Mouse (Mus musculus): ENCODE measurements around the gene Ncoa6. TPM values are rescaled to one million over a fixed set of nuclear protein-coding genes. Genes with fewer than 3 reads are reported as not detected.

The Ncoa6 gene
- polyA plus RNA-seq, 1 experiment: 44.1 TPM

- no peak for TF ChIP-seq POLR2A (IDR thresholded peaks at IDR 0.05; ENCODE audit: insufficient read depth, low read depth, low read length)
- no peak for TF ChIP-seq CTCF (IDR thresholded peaks at IDR 0.05; ENCODE audit: insufficient read depth, low read depth, low read length)
- no peak overlapping the region for H3K27ac ChIP-seq (ENCODE audit: insufficient read depth, low read depth, low read length)
- peaks cover 31% of the 10 kb centered on the region for H3K4me1 ChIP-seq (ENCODE audit: control insufficient read depth, insufficient read depth, low read length)
- 12% methylated on average over 27 of the region's 27 CpGs for WGBS
- H3K4me3 ChIP-seq (ENCODE audit: insufficient read depth, low read depth, low read length): no peak overlapping the region
Observed at GRCm38 (mm10) chr2:155386534-155386899, 87.2 kb downstream of the Ncoa6 start.

DNA sequence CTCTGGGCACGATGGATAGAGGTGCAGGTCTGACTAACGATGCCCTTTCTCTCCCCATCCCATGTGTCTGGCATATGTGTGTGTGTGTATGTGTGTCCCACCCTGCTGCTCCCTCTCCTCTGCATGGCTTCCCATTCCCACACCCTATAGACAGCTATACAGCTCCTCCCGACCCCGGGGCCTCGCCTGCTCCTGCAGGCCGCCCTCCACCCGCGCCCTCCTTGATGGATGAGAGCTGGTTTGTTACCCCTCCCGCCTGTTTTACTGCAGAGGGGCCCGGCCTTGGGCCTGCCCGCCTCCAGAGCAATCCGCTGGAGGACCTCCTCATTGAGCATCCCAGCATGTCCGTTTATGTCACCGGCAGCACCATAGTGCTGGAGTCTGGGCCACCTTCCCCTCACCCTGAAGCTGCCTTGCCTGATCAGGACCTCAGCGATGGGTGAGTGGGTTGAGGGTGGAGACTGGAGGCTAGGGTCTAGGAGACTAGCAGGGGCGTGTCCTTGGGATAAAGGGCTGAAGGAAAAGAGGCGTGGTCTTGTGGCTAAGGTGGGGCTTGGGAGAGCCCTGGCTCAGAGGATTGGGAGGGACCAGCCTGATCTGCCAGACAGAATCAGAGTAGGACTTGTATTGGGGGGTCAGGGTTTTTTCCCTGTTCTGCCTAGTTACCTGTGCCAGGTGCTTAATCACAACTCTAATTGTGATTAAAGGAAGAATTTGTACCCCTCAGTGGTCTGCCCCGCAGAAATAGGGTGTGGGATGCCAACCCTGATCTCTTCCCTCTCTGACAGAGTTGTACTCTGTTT lies 87.8 kb downstream of the Ncoa6 start:
- H3K4me3 ChIP-seq (ENCODE audit: insufficient read depth, low read depth, low read length): 0 out of 2 replicates have a peak overlapping the region, but pooled peaks have one; percentile 0
- WGBS: 45% methylated on average over 18 of the region's 18 CpGs
- no peak for TF ChIP-seq POLR2A (IDR thresholded peaks at IDR 0.05; ENCODE audit: insufficient read depth, low read depth, low read length)
- no peak for TF ChIP-seq CTCF (IDR thresholded peaks at IDR 0.05; ENCODE audit: insufficient read depth, low read depth, low read length)
- H3K4me1 ChIP-seq (ENCODE audit: control insufficient read depth, insufficient read depth, low read length): peaks cover 31% of the 10 kb centered on the region
- H3K27ac ChIP-seq (ENCODE audit: insufficient read depth, low read depth, low read length): 0 out of 2 replicates have a peak overlapping the region, but pooled peaks have one; percentile 14

- no peak overlapping the region for H3K27ac ChIP-seq (ENCODE audit: insufficient read depth, low read depth, low read length)
- 10% methylated on average over 7 of the region's 7 CpGs for WGBS
- H3K4me1 ChIP-seq (ENCODE audit: control insufficient read depth, insufficient read depth, low read length): peaks cover 31% of the 10 kb centered on the region
- peak; percentile 80 for TF ChIP-seq CTCF (IDR thresholded peaks at IDR 0.05; ENCODE audit: insufficient read depth, low read depth, low read length)
- TF ChIP-seq POLR2A (IDR thresholded peaks at IDR 0.05; ENCODE audit: insufficient read depth, low read depth, low read length): no peak
- H3K4me3 ChIP-seq (ENCODE audit: insufficient read depth, low read depth, low read length): no peak overlapping the region
Observed at GRCm38 (mm10) chr2:155385090-155385489, 88.6 kb downstream of the Ncoa6 start.

GRCm38 (mm10) chr2:155382791-155383438 lies 90.8 kb downstream of the Ncoa6 start:
- TF ChIP-seq POLR2A (IDR thresholded peaks at IDR 0.05; ENCODE audit: insufficient read depth, low read depth, low read length) (no peak), CTCF (IDR thresholded peaks at IDR 0.05; ENCODE audit: insufficient read depth, low read depth, low read length) (no peak)
- H3K4me1 ChIP-seq (ENCODE audit: control insufficient read depth, insufficient read depth, low read length): peaks cover 28% of the 10 kb centered on the region
- WGBS: 19% methylated on average over 2 of the region's 2 CpGs
- H3K4me3 ChIP-seq (ENCODE audit: insufficient read depth, low read depth, low read length): peak overlapping the region; percentile 33
- H3K27ac ChIP-seq (ENCODE audit: insufficient read depth, low read depth, low read length): peak overlapping the region; percentile 39; the same call in 1 of the 2 replicates

DNA sequence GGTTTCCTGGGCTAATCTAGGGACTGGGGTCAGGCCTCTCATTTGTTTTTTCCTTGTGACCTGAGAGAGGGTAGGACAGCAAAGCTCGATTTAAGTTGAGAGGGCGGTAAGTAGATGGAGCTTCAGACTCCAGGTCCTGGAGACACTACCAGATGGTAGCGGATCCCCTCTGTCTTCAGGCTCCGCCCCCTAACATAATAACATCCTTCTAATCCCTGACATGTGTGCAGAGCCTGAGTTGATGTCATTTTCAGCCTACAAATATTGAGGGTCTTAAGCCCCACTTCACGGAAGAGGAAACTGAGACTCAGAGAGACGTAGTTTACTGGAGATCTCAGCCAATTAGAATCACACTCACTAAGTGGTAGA lies 91.4 kb downstream of the Ncoa6 start:
- peak overlapping the region; percentile 99 for H3K27ac ChIP-seq (ENCODE audit: insufficient read depth, low read depth, low read length)
- H3K4me1 ChIP-seq (ENCODE audit: control insufficient read depth, insufficient read depth, low read length): peaks cover 25% of the 10 kb centered on the region
- TF ChIP-seq POLR2A (IDR thresholded peaks at IDR 0.05; ENCODE audit: insufficient read depth, low read depth, low read length) (no peak), CTCF (IDR thresholded peaks at IDR 0.05; ENCODE audit: insufficient read depth, low read depth, low read length) (no peak)
- H3K4me3 ChIP-seq (ENCODE audit: insufficient read depth, low read depth, low read length): peak overlapping the region; percentile 80
- WGBS: 4% methylated on average over 6 of the region's 6 CpGs

- peak; percentile 98 for TF ChIP-seq POLR2A (IDR thresholded peaks at IDR 0.05; ENCODE audit: insufficient read depth, low read depth, low read length)
- no peak for TF ChIP-seq CTCF (IDR thresholded peaks at IDR 0.05; ENCODE audit: insufficient read depth, low read depth, low read length)
- peaks cover 20% of the 10 kb centered on the region for H3K4me1 ChIP-seq (ENCODE audit: control insufficient read depth, insufficient read depth, low read length)
- peak overlapping the region; percentile 99 for H3K27ac ChIP-seq (ENCODE audit: insufficient read depth, low read depth, low read length)
- under 1% methylated on average over 68 of the region's 68 CpGs for WGBS
- H3K4me3 ChIP-seq (ENCODE audit: insufficient read depth, low read depth, low read length): peak overlapping the region; percentile 80
Observed at GRCm38 (mm10) chr2:155381643-155382331, 91.9 kb downstream of the Ncoa6 start.

DNA sequence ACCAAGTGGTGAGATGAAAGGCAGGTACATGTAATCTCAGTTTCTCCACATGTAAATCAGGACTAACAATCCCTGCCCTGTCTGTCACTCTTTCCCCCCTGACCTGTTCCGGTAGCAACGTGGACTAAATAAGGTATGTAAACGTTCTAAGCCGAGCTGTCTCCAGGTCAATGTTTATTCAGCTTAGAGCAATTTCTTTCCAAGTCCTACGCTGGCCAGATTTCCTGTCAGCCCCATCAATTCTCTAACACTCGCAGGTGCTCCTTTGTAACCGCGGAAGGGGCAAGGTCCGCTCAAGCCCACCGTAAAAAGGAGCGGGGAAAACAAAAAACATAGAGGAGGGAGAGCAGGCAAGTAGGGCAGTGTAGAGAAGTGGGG lies 92.6 kb downstream of the Ncoa6 start:
- TF ChIP-seq CTCF (IDR thresholded peaks at IDR 0.05; ENCODE audit: insufficient read depth, low read depth, low read length): no peak
- TF ChIP-seq POLR2A (IDR thresholded peaks at IDR 0.05; ENCODE audit: insufficient read depth, low read depth, low read length): no peak
- Histone ChIP-seq H3K27ac (ENCODE audit: insufficient read depth, low read depth, low read length) (peak overlapping the region; percentile 27), H3K4me1 (ENCODE audit: control insufficient read depth, insufficient read depth, low read length) (peaks cover 13% of the 10 kb centered on the region), H3K4me3 (ENCODE audit: insufficient read depth, low read depth, low read length) (peak overlapping the region; percentile 80)
- WGBS: 2% methylated on average over 11 of the region's 11 CpGs

DNA sequence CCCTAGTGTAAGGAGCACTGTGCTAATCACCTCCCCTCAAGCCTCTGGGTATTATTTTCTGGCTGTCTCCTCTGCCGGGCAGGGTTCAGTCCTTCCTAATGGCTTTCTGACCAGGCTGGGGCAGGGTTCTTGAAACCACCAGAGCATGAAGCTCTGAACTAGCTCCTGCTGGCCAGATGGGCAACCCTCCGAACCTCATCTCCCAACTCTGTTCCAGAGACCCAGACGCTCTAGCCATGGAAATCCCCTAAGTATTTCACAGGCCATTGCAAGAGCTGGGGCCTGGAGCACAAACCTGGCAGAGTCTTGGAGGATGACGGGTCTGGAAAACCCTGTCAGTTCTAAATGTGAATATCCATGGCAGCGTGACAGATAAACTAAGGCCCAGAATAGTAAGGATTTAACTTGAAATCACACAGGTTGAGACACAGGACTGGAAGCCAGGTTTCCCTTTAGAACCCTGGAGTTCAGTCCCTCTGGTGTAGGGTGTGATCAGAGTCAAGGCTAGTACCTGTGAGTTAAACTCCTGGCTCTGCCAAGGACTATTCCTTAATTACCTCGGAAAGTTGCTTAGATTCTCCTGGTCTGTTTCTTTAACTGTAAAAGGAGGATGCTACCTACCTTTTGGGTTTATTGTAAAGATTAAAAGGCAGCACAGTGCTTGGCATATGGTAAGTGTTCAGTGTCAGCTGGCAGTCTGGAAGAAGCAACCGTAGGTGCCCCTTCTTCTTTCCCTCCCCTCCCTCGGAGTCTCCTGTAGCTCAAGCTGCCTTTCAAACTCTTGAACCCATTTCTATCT lies 93.2 kb downstream of the Ncoa6 start, which contains the start of gene Trp53inp2:
Trp53inp2 (plus strand) TSS at position 799 of the 799 bp plus-strand sequence.
- Histone ChIP-seq H3K4me1 (ENCODE audit: control insufficient read depth, insufficient read depth, low read length) (peaks cover 7% of the 10 kb centered on the region), H3K27ac (ENCODE audit: insufficient read depth, low read depth, low read length) (peak within 1 kb of the TSS; percentile 99), H3K4me3 (ENCODE audit: insufficient read depth, low read depth, low read length) (peak within 1 kb of the TSS; percentile 80)
- WGBS: 57% methylated on average over 8 of the region's 8 CpGs
- TF ChIP-seq POLR2A (IDR thresholded peaks at IDR 0.05; ENCODE audit: insufficient read depth, low read depth, low read length) (no peak), CTCF (IDR thresholded peaks at IDR 0.05; ENCODE audit: insufficient read depth, low read depth, low read length) (no peak)
